Mouse (Mus musculus) telencephalon, adult 2 months (tissue): ENCODE data around the gene Cyb561d2.
"Not testable (repeated sequence)": the region's sequence is repeated elsewhere in the genome, so short reads cannot be mapped to it uniquely, and the experiment has no call there.

Experiments
- DNase-seq: peaks from one replicate; pipeline ENCODE4 v3.0.0-alpha.2; 2011; ENCODE audit warnings: low read depth, low spot score

Cyb561d2 gene

DNA sequence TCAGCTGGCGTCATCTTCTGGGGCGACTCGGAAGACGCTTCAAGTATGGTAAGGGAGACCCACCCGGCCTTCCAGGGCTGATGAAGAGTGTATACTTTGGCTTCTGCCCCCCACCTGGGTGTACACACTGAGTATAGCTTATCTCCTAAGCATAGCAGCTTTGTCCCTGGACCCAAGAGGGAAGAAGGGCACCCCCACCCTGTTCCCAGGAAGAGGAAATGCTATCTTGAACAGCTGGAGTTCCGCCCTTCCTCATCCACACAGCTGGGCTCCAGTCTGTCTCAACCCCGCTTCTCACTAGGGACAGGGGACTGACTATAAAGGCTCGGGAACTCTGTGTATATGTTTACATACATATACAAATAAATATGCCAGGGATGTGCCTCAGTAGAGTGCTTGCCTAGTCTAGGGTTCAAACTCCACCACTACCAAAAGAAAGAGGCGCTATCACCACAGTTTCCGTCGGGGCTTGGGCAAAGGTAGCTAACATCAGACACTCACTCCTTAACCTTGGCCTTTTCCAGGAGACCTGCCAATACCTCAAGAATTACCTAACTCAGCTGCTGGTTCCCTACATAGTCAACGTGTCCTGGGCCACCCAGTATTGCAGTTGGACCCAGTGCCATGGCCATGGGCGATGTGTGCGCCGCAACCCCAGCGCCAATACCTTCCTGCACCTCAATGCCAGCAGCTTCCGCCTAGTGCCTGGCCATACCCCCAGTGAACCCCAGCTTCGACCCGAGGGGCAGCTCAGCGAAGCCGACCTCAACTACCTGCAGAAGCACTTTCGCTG lies 29.7 kb upstream of the Cyb561d2 start:
- DNase-seq = no peak

GRCm38 (mm10) chr9:107570845-107571244 lies 28.9 kb upstream of the Cyb561d2 start:
- no peak for DNase-seq

- DNase-seq = no peak
These were observed 28.0 kb upstream of the Cyb561d2 start for GRCm38 (mm10) chr9:107570016-107570415.

- no peak for DNase-seq
These were observed 27.3 kb upstream of the Cyb561d2 start for GRCm38 (mm10) chr9:107569270-107569669.

- peak; percentile 76 for DNase-seq
These were observed 26.6 kb upstream of the Cyb561d2 start for GRCm38 (mm10) chr9:107568331-107569261.

DNA sequence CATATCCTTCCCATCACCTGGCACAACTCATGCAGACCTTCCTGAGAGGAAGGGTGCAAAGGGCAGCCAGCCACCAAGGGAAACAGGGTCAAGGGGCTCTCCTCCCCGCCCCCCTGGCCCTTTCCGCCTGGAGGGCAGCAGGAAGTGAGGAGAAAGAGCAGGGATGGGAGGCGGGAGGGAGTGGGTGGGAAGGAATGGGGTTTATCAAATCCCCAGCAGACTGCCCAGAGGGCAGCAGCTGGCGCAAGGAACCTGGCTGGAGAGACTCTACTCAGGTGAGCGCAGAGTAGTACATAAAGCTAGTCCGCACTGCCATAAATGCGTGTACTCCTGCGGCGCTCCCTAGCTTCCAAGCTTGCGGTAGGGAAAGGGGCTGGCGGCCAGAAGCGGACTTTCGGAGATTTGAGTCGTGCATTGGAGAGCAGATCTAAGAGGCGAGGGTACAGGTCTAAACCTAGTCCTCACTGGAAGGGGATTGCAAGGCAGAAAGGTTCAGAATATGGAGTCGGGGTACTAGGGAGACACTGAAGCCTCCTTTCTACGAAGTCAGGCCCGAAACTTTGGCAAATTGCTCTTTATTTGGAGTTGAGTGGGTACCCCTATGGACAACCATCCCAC lies 25.8 kb upstream of the Cyb561d2 start, which contains the start of gene Hyal2:
Gene Hyal2, plus strand, starts transcription at position 244 of the 618 bp plus-strand sequence.
- DNase-seq = no peak

GRCm38 (mm10) chr9:107566855-107567254 lies 24.9 kb upstream of the Cyb561d2 start:
- DNase-seq = no peak

- no peak for DNase-seq
These were observed 24.2 kb upstream of the Cyb561d2 start for GRCm38 (mm10) chr9:107566041-107566709.

GRCm38 (mm10) chr9:107565556-107565955 lies 23.6 kb upstream of the Cyb561d2 start:
- not testable (repeated sequence) for DNase-seq

GRCm38 (mm10) chr9:107563029-107563581 lies 21.1 kb upstream of the Cyb561d2 start, which contains the start of gene Tusc2:
Tusc2 (plus strand) TSS chr9:107563255.
- peak; percentile 97 for DNase-seq

- DNase-seq = no peak
These were observed 14.4 kb upstream of the Cyb561d2 start for GRCm38 (mm10) chr9:107556346-107556745.

GRCm38 (mm10) chr9:107555701-107556100 lies 13.7 kb upstream of the Cyb561d2 start:
- DNase-seq = no peak

DNA sequence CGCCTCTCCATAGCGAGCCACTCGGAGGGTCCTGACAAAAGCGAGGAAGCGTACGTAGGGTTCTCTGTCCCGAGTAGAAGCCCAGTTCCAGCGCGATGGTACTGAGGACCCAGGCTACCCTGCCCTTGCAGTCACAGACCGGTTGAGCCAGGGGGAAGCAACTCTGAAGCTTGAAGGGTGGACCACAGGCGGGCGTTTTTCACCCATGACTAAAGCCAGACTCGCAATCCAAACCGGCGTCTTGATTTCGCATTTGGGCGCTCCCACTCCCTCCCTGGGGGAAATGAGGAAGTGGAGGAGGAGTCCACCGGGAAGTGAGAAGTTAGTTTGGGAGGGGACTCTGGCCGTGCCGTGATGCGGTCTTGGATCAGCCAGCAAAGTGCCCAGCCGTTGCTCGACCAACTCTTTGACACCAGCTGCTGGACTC lies 13.1 kb upstream of the Cyb561d2 start:
- no peak for DNase-seq

DNA sequence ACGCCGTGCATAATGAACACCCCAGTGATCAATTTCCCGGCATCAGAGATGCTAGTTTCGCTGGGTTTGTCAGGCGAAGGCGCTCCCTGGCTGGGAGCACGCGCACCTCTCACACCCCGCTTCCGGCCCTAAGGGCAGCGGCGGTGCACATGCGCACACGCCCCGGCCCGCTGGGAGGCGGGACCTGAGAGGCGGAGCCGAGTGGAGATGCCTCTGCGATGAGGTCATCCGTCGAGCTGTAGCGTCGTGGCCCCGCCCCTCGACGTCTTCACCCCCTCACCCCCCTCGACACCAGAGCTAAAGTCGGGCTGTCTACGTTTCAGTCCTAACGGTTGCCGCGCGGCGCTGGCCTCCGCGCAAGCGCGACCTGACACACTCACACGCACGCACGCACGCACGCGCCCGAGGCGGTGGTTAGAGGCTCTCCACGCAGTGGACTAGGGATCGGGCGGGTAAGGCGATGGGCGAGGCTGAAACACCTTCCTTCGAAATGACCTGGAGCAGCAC lies 12.4 kb upstream of the Cyb561d2 start:
- peak; percentile 98 for DNase-seq

- no peak for DNase-seq
These were observed 11.7 kb upstream of the Cyb561d2 start for GRCm38 (mm10) chr9:107553541-107554318.

- no peak for DNase-seq
These were observed 10.8 kb upstream of the Cyb561d2 start for GRCm38 (mm10) chr9:107552690-107553393.

- no peak for DNase-seq
These were observed 9.9 kb upstream of the Cyb561d2 start for GRCm38 (mm10) chr9:107551890-107552355.

- no peak for DNase-seq
These were observed 9.3 kb upstream of the Cyb561d2 start, which contains the start of gene Rassf1 for GRCm38 (mm10) chr9:107551117-107551889. Rassf1 (plus strand) TSS chr9:107551555.
